Mouse (Mus musculus): ENCODE measurements around the gene F830045P16Rik. TPM values are rescaled to one million over a fixed set of nuclear protein-coding genes. Genes with fewer than 3 reads are reported as not detected.
"Not testable (repeated sequence)": the region's sequence is repeated elsewhere in the genome, so short reads cannot be mapped to it uniquely, and the experiment has no call there.

F830045P16Rik gene
- polyA plus RNA-seq, 1 experiment from 2014 or later: not detected

DNA sequence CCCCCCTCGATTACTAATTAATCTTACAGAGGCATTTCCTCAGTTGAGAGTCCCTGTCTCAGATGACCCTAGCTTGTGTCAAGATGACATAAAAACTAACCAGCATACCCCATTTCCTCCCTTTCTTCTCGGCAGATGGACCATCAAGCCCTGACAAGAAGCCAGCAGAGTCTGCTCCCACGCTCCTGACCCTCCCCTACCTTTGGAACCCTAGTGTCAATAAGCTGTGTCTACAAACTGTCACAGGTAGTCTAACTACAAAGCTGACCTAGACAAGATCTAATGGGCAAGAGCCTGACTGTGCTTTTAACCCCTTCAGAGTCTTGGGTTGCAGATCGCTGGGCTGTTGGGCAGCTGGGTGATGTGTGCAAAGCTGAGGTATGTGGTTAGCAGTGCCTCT, 10.1 kb downstream of the F830045P16Rik start:
- Histone ChIP-seq H3K9me3 (replicated peaks) (no peaks in the 10 kb centered on the region), H3K4me3 (replicated peaks) (no peak overlapping the region), H3K27ac (replicated peaks) (no peak overlapping the region), H3K36me3 (replicated peaks) (no peaks in the 10 kb centered on the region), H3K9ac (no peak overlapping the region), H3K27me3 (no peaks in the 10 kb centered on the region), H3K4me1 (replicated peaks) (0 out of 2 replicates have a peak, but pooled peaks cover 4% of the 10 kb centered on the region), H3K4me2 (no peak overlapping the region)
- peak; percentile 69 for ATAC-seq (ENCODE audit: insufficient read depth)
- 40% methylated on average over 4 of the region's 4 CpGs for WGBS (ENCODE audit: insufficient replicate concordance)

GRCm38 (mm10) chr2:129525644-129526043, 10.8 kb downstream of the F830045P16Rik start:
- no peak overlapping the region for H3K27ac ChIP-seq (replicated peaks)
- 0 out of 2 replicates have a peak, but pooled peaks cover 4% of the 10 kb centered on the region for H3K4me1 ChIP-seq (replicated peaks)
- H3K4me2 ChIP-seq: no peak overlapping the region
- no peak overlapping the region for H3K9ac ChIP-seq
- no peaks in the 10 kb centered on the region for H3K27me3 ChIP-seq
- H3K9me3 ChIP-seq (replicated peaks): no peaks in the 10 kb centered on the region
- no peak; the same call in 1 of the 2 replicates for ATAC-seq (ENCODE audit: insufficient read depth)
- no peak overlapping the region for H3K4me3 ChIP-seq (replicated peaks)
- no peaks in the 10 kb centered on the region for H3K36me3 ChIP-seq (replicated peaks)

DNA sequence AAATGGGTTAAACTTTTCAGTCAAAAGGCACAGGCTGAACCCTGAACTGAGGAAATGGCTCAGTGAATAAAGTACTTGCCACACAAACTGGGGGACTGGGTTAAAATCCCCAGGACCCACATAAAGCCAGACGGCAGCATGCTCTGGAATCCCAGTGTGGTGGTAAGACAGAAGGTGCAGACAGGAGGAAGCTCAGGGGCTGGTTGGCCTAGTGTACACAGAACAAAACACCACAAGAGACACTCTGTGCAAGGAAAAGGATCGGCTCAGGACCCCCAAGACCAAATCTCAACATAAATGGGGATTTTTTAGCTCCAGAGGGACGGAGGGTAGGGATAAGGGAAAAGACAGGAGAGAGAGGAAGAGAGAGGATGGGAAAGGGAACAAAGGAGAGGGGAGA, 17.9 kb downstream of the F830045P16Rik start:
- Histone ChIP-seq H3K9me3 (replicated peaks) (no peaks in the 10 kb centered on the region), H3K4me3 (replicated peaks) (no peak overlapping the region), H3K4me2 (no peak overlapping the region), H3K27ac (replicated peaks) (no peak overlapping the region), H3K27me3 (no peaks in the 10 kb centered on the region), H3K9ac (no peak overlapping the region), H3K36me3 (replicated peaks) (no peaks in the 10 kb centered on the region), H3K4me1 (replicated peaks) (no peaks in the 10 kb centered on the region)
- ATAC-seq (ENCODE audit: insufficient read depth): no peak
- WGBS (ENCODE audit: insufficient replicate concordance): 55% methylated on average over 3 of the region's 3 CpGs

- Histone ChIP-seq H3K9me3 (replicated peaks) (no peaks in the 10 kb centered on the region), H3K27ac (replicated peaks) (peak overlapping the region; percentile 42), H3K36me3 (replicated peaks) (no peaks in the 10 kb centered on the region), H3K4me3 (replicated peaks) (no peak overlapping the region), H3K4me1 (replicated peaks) (no peaks in the 10 kb centered on the region), H3K4me2 (no peak overlapping the region), H3K27me3 (no peaks in the 10 kb centered on the region), H3K9ac (no peak overlapping the region)
- peak; percentile 56 for ATAC-seq (ENCODE audit: insufficient read depth)
- WGBS (ENCODE audit: insufficient replicate concordance): 40% methylated on average over 16 of the region's 16 CpGs
Observed at GRCm38 (mm10) chr2:129514923-129515920, 21.2 kb downstream of the F830045P16Rik start.

- H3K27me3 ChIP-seq: no peaks in the 10 kb centered on the region
- no peak overlapping the region for H3K4me2 ChIP-seq
- ATAC-seq (ENCODE audit: insufficient read depth): no peak
- no peaks in the 10 kb centered on the region for H3K36me3 ChIP-seq (replicated peaks)
- no peaks in the 10 kb centered on the region for H3K4me1 ChIP-seq (replicated peaks)
- H3K4me3 ChIP-seq (replicated peaks): no peak overlapping the region
- peak overlapping the region; percentile 42; the same call in 1 of the 2 replicates for H3K27ac ChIP-seq (replicated peaks)
- no peak overlapping the region for H3K9ac ChIP-seq
- H3K9me3 ChIP-seq (replicated peaks): no peaks in the 10 kb centered on the region
Observed at GRCm38 (mm10) chr2:129514401-129514667, 22.1 kb downstream of the F830045P16Rik start.

GRCm38 (mm10) chr2:129513546-129514400, 22.6 kb downstream of the F830045P16Rik start:
- Histone ChIP-seq H3K36me3 (replicated peaks) (no peaks in the 10 kb centered on the region), H3K9ac (no peak overlapping the region), H3K4me2 (no peak overlapping the region), H3K9me3 (replicated peaks) (no peaks in the 10 kb centered on the region), H3K27me3 (no peaks in the 10 kb centered on the region), H3K4me3 (replicated peaks) (no peak overlapping the region), H3K27ac (replicated peaks) (peak overlapping the region; percentile 42; the same call in 1 of the 2 replicates), H3K4me1 (replicated peaks) (no peaks in the 10 kb centered on the region)
- WGBS (ENCODE audit: insufficient replicate concordance): 39% methylated on average over 6 of the region's 6 CpGs
- ATAC-seq (ENCODE audit: insufficient read depth): peak; percentile 44; the same call in 1 of the 2 replicates

GRCm38 (mm10) chr2:129512147-129512546, 24.3 kb downstream of the F830045P16Rik start:
- not testable (repeated sequence) for H3K27me3 ChIP-seq; H3K36me3 ChIP-seq (replicated peaks); H3K9ac ChIP-seq; ATAC-seq (ENCODE audit: insufficient read depth); H3K27ac ChIP-seq (replicated peaks); H3K9me3 ChIP-seq (replicated peaks); H3K4me1 ChIP-seq (replicated peaks); H3K4me3 ChIP-seq (replicated peaks); H3K4me2 ChIP-seq
- WGBS (ENCODE audit: insufficient replicate concordance): 52% methylated on average over 7 of the region's 7 CpGs

GRCm38 (mm10) chr2:129502641-129503040, 33.8 kb downstream of the F830045P16Rik start:
- no peak overlapping the region for H3K4me2 ChIP-seq

DNA sequence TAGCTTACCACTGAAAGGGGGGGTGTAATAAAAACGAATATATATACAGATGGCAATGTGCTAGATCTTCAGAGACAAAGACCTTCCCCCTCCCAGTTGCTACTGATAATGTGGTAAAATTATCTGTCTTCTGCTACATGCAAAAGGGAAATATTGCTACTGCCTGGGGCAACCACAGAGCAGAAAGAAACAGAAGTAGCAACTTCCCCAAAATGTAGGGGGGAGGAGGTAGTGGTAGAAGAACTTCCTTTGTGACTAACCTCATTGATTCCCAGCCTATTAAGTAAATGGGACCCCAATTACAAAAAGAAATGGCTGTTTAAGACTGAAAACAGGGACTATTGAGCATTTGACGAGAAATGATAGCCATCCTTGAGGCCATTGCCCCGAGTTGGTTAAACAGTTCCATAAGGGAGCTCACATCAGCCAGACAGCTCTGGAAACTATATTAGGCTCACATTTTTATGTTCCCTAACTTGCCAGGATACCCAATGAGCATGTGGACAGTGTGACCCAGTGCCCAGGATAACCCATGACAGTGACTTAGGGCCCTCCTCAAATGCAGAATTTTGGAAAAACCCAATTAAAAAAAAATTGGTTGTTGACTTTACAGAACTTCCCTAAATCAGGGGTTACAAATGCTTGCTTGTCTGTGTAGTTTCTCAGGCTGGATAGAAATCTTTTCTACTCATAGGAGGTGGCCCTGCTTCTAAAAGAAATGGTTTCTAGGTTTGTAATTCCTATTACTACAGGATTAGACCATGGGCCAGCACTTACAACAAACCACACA, 46.7 kb downstream of the F830045P16Rik start:
- no peaks in the 10 kb centered on the region for H3K27me3 ChIP-seq
- ATAC-seq (ENCODE audit: insufficient read depth): no peak

More at GRCm38 (mm10) chr2:129502641-129503040, 33.8 kb downstream of the F830045P16Rik start:
- no peak overlapping the region for H3K4me3 ChIP-seq (replicated peaks)
- H3K27me3 ChIP-seq: no peaks in the 10 kb centered on the region
- no peaks in the 10 kb centered on the region for H3K9me3 ChIP-seq (replicated peaks)
- 19% methylated on average over 6 of the region's 6 CpGs for WGBS (ENCODE audit: insufficient replicate concordance)
- H3K36me3 ChIP-seq (replicated peaks): no peaks in the 10 kb centered on the region
- H3K27ac ChIP-seq (replicated peaks): no peak overlapping the region
- H3K4me1 ChIP-seq (replicated peaks): no peaks in the 10 kb centered on the region
- no peak overlapping the region for H3K9ac ChIP-seq
- ATAC-seq (ENCODE audit: insufficient read depth): no peak

DNA sequence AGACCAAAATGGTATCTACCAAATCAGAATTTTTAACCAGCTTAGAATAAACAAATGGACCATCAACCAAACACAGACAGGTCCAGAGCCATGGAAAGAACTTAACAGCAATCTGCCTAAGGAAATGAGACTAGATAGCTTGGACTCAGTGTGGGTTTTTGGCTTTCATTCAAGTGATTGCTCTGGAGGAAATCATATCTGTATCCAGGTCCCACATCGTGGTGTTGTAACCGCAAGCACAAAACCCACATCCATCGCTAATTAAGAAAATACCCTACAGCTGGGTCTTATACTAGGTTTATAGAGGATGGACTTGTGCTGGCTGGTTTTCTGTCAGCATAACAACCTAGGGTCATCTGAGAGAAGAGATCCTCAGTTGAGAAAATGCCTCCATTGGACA, 53.3 kb downstream of the F830045P16Rik start:
- Histone ChIP-seq H3K4me3 (replicated peaks) (no peak overlapping the region), H3K4me1 (replicated peaks) (no peaks in the 10 kb centered on the region), H3K9me3 (replicated peaks) (no peaks in the 10 kb centered on the region), H3K4me2 (no peak overlapping the region), H3K36me3 (replicated peaks) (no peaks in the 10 kb centered on the region), H3K27ac (replicated peaks) (no peak overlapping the region), H3K27me3 (no peaks in the 10 kb centered on the region), H3K9ac (no peak overlapping the region)
- no peak for ATAC-seq (ENCODE audit: insufficient read depth)
- 22% methylated on average over 3 of the region's 3 CpGs for WGBS (ENCODE audit: insufficient replicate concordance)

More for the DNA sequence above, 46.7 kb downstream of the F830045P16Rik start:
- H3K4me2 ChIP-seq: no peak overlapping the region
- H3K4me3 ChIP-seq (replicated peaks): no peak overlapping the region
- no peaks in the 10 kb centered on the region for H3K36me3 ChIP-seq (replicated peaks)
- no peaks in the 10 kb centered on the region for H3K9me3 ChIP-seq (replicated peaks)
- WGBS (ENCODE audit: insufficient replicate concordance): 3% methylated on average over 3 of the region's 3 CpGs
- no peak overlapping the region for H3K9ac ChIP-seq
- H3K27ac ChIP-seq (replicated peaks): 0 out of 2 replicates have a peak overlapping the region, but pooled peaks have one; percentile 29
- H3K4me1 ChIP-seq (replicated peaks): no peaks in the 10 kb centered on the region

Data from liver, embryonic 15.5 days (tissue).